ENCODE assay signal across 9 mouse cellular contexts in the genomic region with DNA sequence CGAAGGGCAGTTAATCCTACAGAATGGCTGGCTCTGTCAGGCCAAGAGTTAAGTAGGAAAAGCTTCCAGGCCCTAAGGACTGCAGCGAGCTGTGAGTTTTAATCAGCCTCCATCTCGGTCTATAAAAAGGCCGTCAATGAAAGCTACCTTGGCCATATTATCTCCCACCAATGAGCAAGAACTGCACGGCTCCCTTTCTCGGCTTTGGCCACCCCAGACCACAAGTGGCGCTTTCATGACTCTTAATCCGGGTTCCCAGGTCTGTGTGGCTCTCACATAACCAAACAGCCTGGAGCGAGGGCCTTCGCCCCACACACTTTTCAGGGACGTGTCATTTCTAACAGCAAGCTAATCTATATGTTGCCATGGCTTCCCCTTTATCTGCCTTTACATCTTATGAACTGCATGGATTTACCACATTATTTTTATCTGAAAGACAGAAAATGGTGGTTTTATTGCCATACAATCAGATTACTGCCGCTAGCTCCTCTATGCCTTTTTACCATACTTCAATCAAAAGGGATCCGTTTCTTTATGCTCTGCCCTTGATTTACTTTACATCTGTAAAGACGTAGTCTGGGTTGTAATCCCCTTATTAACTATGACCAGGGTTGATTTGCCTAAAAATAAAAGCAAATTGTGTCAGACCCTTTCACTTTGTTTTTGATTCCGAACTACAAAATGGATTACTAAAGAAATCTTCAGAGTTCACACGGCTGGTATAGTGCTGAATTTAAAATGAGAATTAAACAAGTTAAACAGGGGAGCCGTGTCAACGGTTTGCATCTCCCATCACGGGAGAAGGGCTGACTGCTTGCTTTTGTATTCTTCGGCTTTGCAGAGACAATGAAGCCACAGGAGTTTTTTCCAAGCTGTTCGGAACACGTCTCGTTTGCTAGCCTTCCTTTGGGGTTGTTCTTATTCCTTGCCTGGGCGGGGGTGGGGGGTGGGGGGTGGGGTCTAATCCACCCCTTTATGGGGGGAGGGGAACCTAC. TPM values are rescaled to one million over a fixed set of nuclear protein-coding genes. Genes with fewer than 3 reads are reported as not detected.
A peak's percentile ranks its signal among the peaks of the same experiment; 100 is the strongest.
DNase-seq lines count a peak whose midpoint lies in the region; ATAC-seq and TF ChIP-seq lines count a peak whose summit lies in the region.
"Had no signal": no experiment of that assay in that cellular context is flagged by ENCODE, and none has a peak within 500 bp of the region (broad histone marks: within the 10 kb centered on the region; RNA-seq: fewer than 3 reads in every experiment).

No protein-coding gene starts in this region.

- no peaks in the 10 kb centered on the region for H3K9me3 ChIP-seq in heart, embryonic 11.5 days (replicated peaks; ENCODE audit: control insufficient read depth, low read length)
- H3K9me3 ChIP-seq in heart, postnatal 0 days (replicated peaks; ENCODE audit: control insufficient read depth, low read length): no peaks in the 10 kb centered on the region
- no peaks in the 10 kb centered on the region for H3K9me3 ChIP-seq in midbrain, embryonic 13.5 days

- DNase-seq in heart, adult 9 months (ENCODE audit: low spot score in 2 of 2): no peak
- DNase-seq in brain, adult 2 months (ENCODE audit: low read depth, low spot score): peak; percentile 36
- DNase-seq in heart, postnatal 0 days (ENCODE audit: low spot score): no peak
- DNase-seq in yolk sac, embryonic 10.5 days (ENCODE audit: low spot score): no peak
- no peak for DNase-seq in right cerebral cortex, postnatal 36 days (ENCODE audit: low spot score in 2 of 2)
- DNase-seq: gastrocnemius, postnatal 14 days had no signal

- ATAC-seq in heart, embryonic 11.5 days (replicated peaks; ENCODE audit: insufficient number of reproducible peaks, low FRiP score, low TSS enrichment): no peak
- no peak for ATAC-seq in heart, postnatal 0 days (ENCODE audit: insufficient read depth, low read depth)
- peak; percentile 41 for ATAC-seq in midbrain, embryonic 13.5 days
- no peak for ATAC-seq in granulocyte monocyte progenitor cell, adult 5-6 weeks (replicated peaks; ENCODE audit: poor library complexity, severe bottlenecking)

- TF ChIP-seq CTCF in heart, postnatal 0 days (IDR thresholded peaks at IDR 0.05; ENCODE audit: low read depth): no peak

- H3K27ac ChIP-seq in heart, embryonic 11.5 days (ENCODE audit: low read depth, low read length): no peak overlapping the region
- no peak overlapping the region for H3K27ac ChIP-seq in heart, postnatal 0 days (ENCODE audit: low read depth)
- H3K27ac ChIP-seq in midbrain, embryonic 13.5 days: peak overlapping the region; percentile 58

- peak overlapping the region; percentile 91 for H3K4me2 ChIP-seq in heart, embryonic 11.5 days
- peak overlapping the region; percentile 96 for H3K4me2 ChIP-seq in heart, postnatal 0 days (ENCODE audit: low read depth, low read length)
- peak overlapping the region; percentile 79 for H3K4me2 ChIP-seq in midbrain, embryonic 13.5 days (replicated peaks)

- H3K4me3 ChIP-seq in heart, embryonic 11.5 days (ENCODE audit: low read depth, low read length): peak overlapping the region; percentile 81
- H3K4me3 ChIP-seq in heart, postnatal 0 days (ENCODE audit: low read depth, low read length): peak overlapping the region; percentile 79
- H3K4me3 ChIP-seq in midbrain, embryonic 13.5 days (replicated peaks): peak overlapping the region; percentile 92

- peaks cover 34% of the 10 kb centered on the region for H3K4me1 ChIP-seq in heart, embryonic 11.5 days (ENCODE audit: control insufficient read depth, insufficient read depth, low read length)
- 0 out of 2 replicates have a peak, but pooled peaks cover 1% of the 10 kb centered on the region for H3K4me1 ChIP-seq in heart, postnatal 0 days (ENCODE audit: control insufficient read depth, insufficient read depth)
- H3K4me1 ChIP-seq in midbrain, embryonic 13.5 days (replicated peaks): peaks cover 73% of the 10 kb centered on the region

- no peak overlapping the region for H3K9ac ChIP-seq in heart, embryonic 11.5 days (ENCODE audit: low read depth, low read length)
- peak overlapping the region; percentile 15; the same call in 1 of the 2 replicates for H3K9ac ChIP-seq in heart, postnatal 0 days (replicated peaks; ENCODE audit: low read depth, low read length)
- H3K9ac ChIP-seq in midbrain, embryonic 13.5 days (replicated peaks): peak overlapping the region; percentile 56

- WGBS in heart, embryonic 11.5 days (ENCODE audit: insufficient replicate concordance): 30% methylated on average over 24 of the region's 24 CpGs
- WGBS in heart, postnatal 0 days: 39% methylated on average over 24 of the region's 24 CpGs
- WGBS in midbrain, embryonic 13.5 days: 5% methylated on average over 24 of the region's 24 CpGs

- no peak for TF ChIP-seq EP300 in heart, postnatal 0 days (IDR thresholded peaks at IDR 0.05; ENCODE audit: low read depth)

- H3K36me3 ChIP-seq in heart, embryonic 11.5 days (ENCODE audit: control insufficient read depth, insufficient read depth, low read length): no peaks in the 10 kb centered on the region
- no peaks in the 10 kb centered on the region for H3K36me3 ChIP-seq in heart, postnatal 0 days (replicated peaks; ENCODE audit: control insufficient read depth, insufficient read depth, low read length)
- H3K36me3 ChIP-seq in midbrain, embryonic 13.5 days: no peaks in the 10 kb centered on the region

- no peaks in the 10 kb centered on the region for H3K27me3 ChIP-seq in heart, embryonic 11.5 days (ENCODE audit: control insufficient read depth, insufficient read depth, low read length)
- H3K27me3 ChIP-seq in heart, postnatal 0 days (ENCODE audit: control insufficient read depth, insufficient read depth, low read length): no peaks in the 10 kb centered on the region
- H3K27me3 ChIP-seq in midbrain, embryonic 13.5 days: peaks cover 41% of the 10 kb centered on the region

RNA-seq across cellular contexts. Expression of a gene that starts 5.4 kb away (rescaled TPM):
- 18.5 and 19.1 TPM in 2 replicates for polyA plus RNA-seq in heart, embryonic 11.5 days (2014; fragmentation: Nextera tagmentation; extraction: Ambion mirVana)
- total RNA-seq in heart, postnatal 0 days (2014; rRNA removed; ENCODE audit: low replicate concordance): 13.8 and 16.9 TPM in 2 replicates
- polyA plus RNA-seq in heart, postnatal 0 days (2015; fragmentation: Nextera tagmentation; extraction: Ambion mirVana): 6.2 and 6.8 TPM in 2 replicates
- polyA plus RNA-seq in midbrain, embryonic 13.5 days (2015; fragmentation: Nextera tagmentation; extraction: Ambion mirVana): 12.7 and 16.2 TPM in 2 replicates
- total RNA-seq in granulocyte monocyte progenitor cell, adult 5-6 weeks (2014; fragmentation: Nextera tagmentation): not detected in 2 replicates
- 0.39 and 4.6 TPM in 2 replicates for total RNA-seq in granulocyte monocyte progenitor cell, adult 5-6 weeks (2017)

RNA-seq across cellular contexts. Expression of a gene that starts 34.7 kb away (rescaled TPM):
- 78.4 and 85.9 TPM in 2 replicates for polyA plus RNA-seq in heart, embryonic 11.5 days (2014; fragmentation: Nextera tagmentation; extraction: Ambion mirVana)
- 35.7 and 38.6 TPM in 2 replicates for total RNA-seq in heart, postnatal 0 days (2014; rRNA removed; ENCODE audit: low replicate concordance)
- 62.6 and 68.0 TPM in 2 replicates for polyA plus RNA-seq in heart, postnatal 0 days (2015; fragmentation: Nextera tagmentation; extraction: Ambion mirVana)
- polyA plus RNA-seq in midbrain, embryonic 13.5 days (2015; fragmentation: Nextera tagmentation; extraction: Ambion mirVana): 191 and 193 TPM in 2 replicates
- total RNA-seq in granulocyte monocyte progenitor cell, adult 5-6 weeks (2014; fragmentation: Nextera tagmentation): 91.7 and 107 TPM in 2 replicates
- 126 and 127 TPM in 2 replicates for total RNA-seq in granulocyte monocyte progenitor cell, adult 5-6 weeks (2017)
